In the genomic region with DNA sequence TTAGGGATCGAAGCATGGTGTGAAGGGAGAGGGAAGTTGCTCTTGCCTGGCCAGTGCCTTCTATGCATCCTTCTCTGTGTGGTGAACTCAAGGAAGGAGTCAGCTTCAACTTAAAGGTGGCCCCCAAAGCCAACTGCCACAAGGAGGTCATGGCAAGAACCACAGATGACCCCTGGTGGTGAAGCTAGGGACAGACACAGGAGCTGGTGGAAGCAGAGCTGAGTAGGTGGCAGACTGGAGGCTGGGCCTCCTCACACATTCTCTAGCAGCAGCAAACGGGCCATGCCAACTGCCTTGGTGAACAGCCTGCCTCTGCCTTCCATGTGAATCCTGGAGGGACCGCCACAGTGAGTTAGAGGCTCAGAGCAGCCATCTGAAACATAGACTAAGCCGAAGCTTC, we compare ENCODE assay signal across 9 mouse cellular contexts. TPM values are rescaled to one million over a fixed set of nuclear protein-coding genes. Genes with fewer than 3 reads are reported as not detected.
DNase-seq lines count a peak whose midpoint lies in the region; ATAC-seq and TF ChIP-seq lines count a peak whose summit lies in the region.
"Had no signal": no experiment of that assay in that cellular context is flagged by ENCODE, and none has a peak within 500 bp of the region (broad histone marks: within the 10 kb centered on the region; RNA-seq: fewer than 3 reads in every experiment).

No protein-coding gene starts in this region.

- H3K4me1 ChIP-seq in hindbrain, embryonic 10.5 days (replicated peaks), result peaks cover 45% of the 10 kb centered on the region
- H3K4me1 ChIP-seq in hindbrain, embryonic 12.5 days, result peaks cover 12% of the 10 kb centered on the region
- no peaks in the 10 kb centered on the region for H3K4me1 ChIP-seq in thymus, adult 2 months (replicated peaks; ENCODE audit: control insufficient read depth, insufficient read depth, low read length)
- H3K4me1 ChIP-seq: megakaryocyte, embryonic 14.5 days had no signal

- no peak for ATAC-seq in hindbrain, embryonic 12.5 days (ENCODE audit: low FRiP score)
- peak; percentile 50; the same call in 1 of the 2 replicates for ATAC-seq in neutrophil, adult 5-6 weeks (ENCODE audit: extremely low read depth, insufficient number of reproducible peaks, low FRiP score, poor library complexity, severe bottlenecking)

- intact Hi-C loops in left cerebral cortex, adult 2 months (cut with DNase I), result loop anchor here (2.0 kb wide), 1 partner anchor 111 kb away; no protein-coding TSS in a partner anchor

- no peaks in the 10 kb centered on the region for H3K36me3 ChIP-seq in hindbrain, embryonic 10.5 days
- no peaks in the 10 kb centered on the region for H3K36me3 ChIP-seq in hindbrain, embryonic 12.5 days
- peaks cover 32% of the 10 kb centered on the region for H3K36me3 ChIP-seq in thymus, adult 2 months (ENCODE audit: control insufficient read depth, insufficient read depth, low read length)

- 75% methylated on average over 4 of the region's 4 CpGs for WGBS in hindbrain, embryonic 10.5 days
- 74% methylated on average over 4 of the region's 4 CpGs for WGBS in hindbrain, embryonic 12.5 days
- WGBS in thymus, adult 2 months, result 74% methylated on average over 4 of the region's 4 CpGs

- peak; percentile 66 for DNase-seq in hindbrain, embryonic 10.5 days (ENCODE audit: low spot score)
- DNase-seq in adrenal gland, adult 18-20 months (ENCODE audit: low spot score in 2 of 2), result peak; percentile 56 to 63
- DNase-seq in embryo, embryonic 9.5 days (ENCODE audit: extremely low spot score), result peak; percentile 62
- peak; percentile 37 for DNase-seq in hindlimb bud, embryonic 11.5 days (ENCODE audit: extremely low spot score, low read depth, low spot score)
- peak; percentile 24 to 63 for DNase-seq in left cerebral cortex, adult 2 months (ENCODE audit: extremely low spot score in 1 of 2, low spot score in 2 of 2)
- DNase-seq in thymus, adult 2 months, result peak; percentile 63

- H3K27me3 ChIP-seq in hindbrain, embryonic 10.5 days (ENCODE audit: insufficient read depth, poor library complexity, severe bottlenecking), result no peaks in the 10 kb centered on the region
- H3K27me3 ChIP-seq in hindbrain, embryonic 12.5 days, result no peaks in the 10 kb centered on the region
- no peaks in the 10 kb centered on the region for H3K27me3 ChIP-seq in thymus, adult 2 months (ENCODE audit: control insufficient read depth, insufficient read depth, low read length)

- no peak overlapping the region for H3K9ac ChIP-seq in hindbrain, embryonic 12.5 days

- H3K4me2 ChIP-seq in hindbrain, embryonic 12.5 days (replicated peaks), result no peak overlapping the region

- peak overlapping the region; percentile 35; the same call in 1 of the 2 replicates for H3K27ac ChIP-seq in hindbrain, embryonic 10.5 days
- H3K27ac ChIP-seq in hindbrain, embryonic 12.5 days, result no peak overlapping the region
- H3K27ac ChIP-seq in left cerebral cortex, adult 2 months, result no peak overlapping the region
- H3K27ac ChIP-seq in thymus, adult 2 months (ENCODE audit: control insufficient read depth, insufficient read depth, low read length), result no peak overlapping the region

- no peak overlapping the region for H3K4me3 ChIP-seq in hindbrain, embryonic 10.5 days
- no peak overlapping the region for H3K4me3 ChIP-seq in hindbrain, embryonic 12.5 days
- H3K4me3 ChIP-seq in left cerebral cortex, adult 2 months, result no peak overlapping the region
- no peak overlapping the region for H3K4me3 ChIP-seq in thymus, adult 2 months (ENCODE audit: control insufficient read depth, insufficient read depth, low read length)
- H3K4me3 ChIP-seq: megakaryocyte, embryonic 14.5 days had no signal

- H3K9me3 ChIP-seq in hindbrain, embryonic 10.5 days, result peaks cover 7% of the 10 kb centered on the region; the same call in 1 of the 2 replicates
- peaks cover 8% of the 10 kb centered on the region for H3K9me3 ChIP-seq in hindbrain, embryonic 12.5 days (replicated peaks)

- no peak for TF ChIP-seq POLR2A in thymus, adult 2 months (IDR thresholded peaks at IDR 0.05; ENCODE audit: control insufficient read depth, extremely low read depth, insufficient read depth, low read length, poor library complexity)

- peak; percentile 75 for TF ChIP-seq CTCF in left cerebral cortex, adult 2 months (IDR thresholded peaks at IDR 0.05)
- TF ChIP-seq CTCF in thymus, adult 2 months (IDR thresholded peaks at IDR 0.05; ENCODE audit: borderline replicate concordance, control insufficient read depth, extremely low read depth, insufficient read depth, low read length, poor library complexity), result 0 out of 2 replicates have a peak, but pooled peaks have one; percentile 41

RNA-seq across cellular contexts. Expression of gene Afap1l2, which starts 23.6 kb away (rescaled TPM):
- 3.8 and 5.9 TPM in 2 replicates for polyA plus RNA-seq in hindbrain, embryonic 10.5 days (2016; fragmentation: Nextera tagmentation; extraction: Ambion mirVana)
- polyA plus RNA-seq in hindbrain, embryonic 12.5 days (2016; fragmentation: Nextera tagmentation; extraction: Ambion mirVana), result 8.1 and 9.1 TPM in 2 replicates
- 10 to 100 TPM; 36.0 to 43.6 TPM for total RNA-seq in adrenal gland, adult 18-20 months (2021)
- total RNA-seq in left cerebral cortex, adult 2 months (2021), result 1 to 10 TPM; 7.9 to 8.4 TPM
- not detected in 2 replicates for total RNA-seq in neutrophil, adult 5-6 weeks (2017)
- polyA plus RNA-seq in thymus, adult 2 months (2012; rRNA removed), result 4.7 and 5.9 TPM in 2 replicates
